Mouse (Mus musculus) forebrain, embryonic 13.5 days (tissue): Measurements from ENCODE around the gene Preb. TPM values are rescaled to one million over a fixed set of nuclear protein-coding genes. Genes with fewer than 3 reads are reported as not detected.

Source experiments
- ATAC-seq: fragments of 200-750 bp; cut with Nextera tagmentation; 2 replicates; pipeline ENCODE4 v1.8.0; 2017
- H3K27ac ChIP-seq: fragments of 300-500 bp; sonication (generic); 2 replicates; pipeline ENCODE4 v1.5.1; 2015; ENCODE audit warnings: inconsistent platforms, mild to moderate bottlenecking, moderate library complexity
- H3K27me3 ChIP-seq: fragments of 300-500 bp; sonication (generic); 2 replicates; pipeline ENCODE4 v1.6.1; 2015; ENCODE audit warnings: mild to moderate bottlenecking, inconsistent platforms
- H3K36me3 ChIP-seq: fragments of 300-500 bp; sonication (generic); 2 replicates; pipeline ENCODE4 v1.6.1; 2015; ENCODE audit warnings: mild to moderate bottlenecking, inconsistent platforms; ENCODE audit not compliant: poor library complexity, severe bottlenecking
- H3K4me1 ChIP-seq: fragments of 300-500 bp; sonication (generic); 2 replicates; pipeline ENCODE4 v1.6.1; 2015; ENCODE audit warnings: inconsistent platforms
- H3K4me2 ChIP-seq: fragments of 300-500 bp; sonication (generic); 2 replicates; pipeline ENCODE4 v1.6.1; 2015; ENCODE audit warnings: inconsistent platforms, mild to moderate bottlenecking, moderate library complexity
- H3K4me3 ChIP-seq: fragments of 300-500 bp; sonication (generic); 2 replicates; pipeline ENCODE4 v1.5.1; 2015; ENCODE audit warnings: mild to moderate bottlenecking, inconsistent platforms
- H3K9ac ChIP-seq: fragments of 300-500 bp; sonication (generic); 2 replicates; pipeline ENCODE4 v1.6.1; 2015; ENCODE audit warnings: mild to moderate bottlenecking, inconsistent platforms
- H3K9me3 ChIP-seq: fragments of 300-500 bp; sonication (generic); replicated peaks from 2 replicates; pipeline ENCODE4 v1.6.1; 2016; ENCODE audit warnings: inconsistent platforms
- WGBS: fragments of 180-500 bp; shearing (Covaris S2); methylation state at CpG from one replicate; pipeline ENCODE4 v1.1.7; 2015; 5-methylcytosine and 5-hydroxymethylcytosine counted together
- polyA plus RNA-seq: library from polyadenylated mRNA; unstranded; fragments of >200 nt; fragmentation: Nextera tagmentation; extraction: Ambion mirVana; gene quantifications from 2 replicates; pipeline ENCODE4 v1.2.1, GENCODE M21; 2015

The Preb gene
- polyA plus RNA-seq: 126 and 132 TPM in 2 replicates

- Histone ChIP-seq H3K36me3 (peaks cover 29% of the 10 kb centered on the region), H3K4me3 (peak within 1 kb of the TSS; percentile 82), H3K27me3 (0 out of 2 replicates have a peak, but pooled peaks cover 6% of the 10 kb centered on the region), H3K4me2 (peak within 1 kb of the TSS; percentile 79), H3K27ac (peak within 1 kb of the TSS; percentile 72), H3K9ac (peak within 1 kb of the TSS; percentile 91), H3K4me1 (peaks cover 23% of the 10 kb centered on the region), H3K9me3 (no peaks in the 10 kb centered on the region)
- peak; percentile 97 for ATAC-seq
- under 1% methylated on average over 56 of the region's 56 CpGs for WGBS
Observed at GRCm38 (mm10) chr5:30959966-30960501, at the start of gene Preb. Gene Preb (minus strand): TSS chr5:30960361.

GRCm38 (mm10) chr5:31004184-31004583 is 44.0 kb upstream of the Preb start:
- ATAC-seq: peak; percentile 70
- Histone ChIP-seq H3K4me3 (no peak overlapping the region), H3K4me2 (no peak overlapping the region), H3K4me1 (no peaks in the 10 kb centered on the region), H3K36me3 (no peaks in the 10 kb centered on the region), H3K9ac (no peak overlapping the region), H3K27ac (no peak overlapping the region), H3K27me3 (no peaks in the 10 kb centered on the region), H3K9me3 (no peaks in the 10 kb centered on the region)
- 3% methylated on average over 5 of the region's 5 CpGs for WGBS

- WGBS: 82% methylated on average over 4 of the region's 4 CpGs
- no peak for ATAC-seq
- H3K9me3 ChIP-seq: no peaks in the 10 kb centered on the region
- H3K36me3 ChIP-seq: no peaks in the 10 kb centered on the region
- H3K9ac ChIP-seq: no peak overlapping the region
- no peak overlapping the region for H3K4me2 ChIP-seq
- H3K27me3 ChIP-seq: no peaks in the 10 kb centered on the region
- H3K4me1 ChIP-seq: no peaks in the 10 kb centered on the region
- H3K4me3 ChIP-seq: no peak overlapping the region
- H3K27ac ChIP-seq: no peak overlapping the region
Observed at GRCm38 (mm10) chr5:31001560-31001959, 41.4 kb upstream of the Preb start.

- Histone ChIP-seq H3K27ac (no peak overlapping the region), H3K9me3 (no peaks in the 10 kb centered on the region), H3K27me3 (no peaks in the 10 kb centered on the region), H3K9ac (no peak overlapping the region), H3K4me1 (no peaks in the 10 kb centered on the region), H3K4me3 (no peak overlapping the region), H3K36me3 (no peaks in the 10 kb centered on the region), H3K4me2 (no peak overlapping the region)
- no peak for ATAC-seq
- WGBS: 86% methylated on average over 2 of the region's 2 CpGs
Observed at GRCm38 (mm10) chr5:31000993-31001392, 40.8 kb upstream of the Preb start.

- Histone ChIP-seq H3K27me3 (no peaks in the 10 kb centered on the region), H3K4me2 (no peak overlapping the region), H3K4me1 (no peaks in the 10 kb centered on the region), H3K9me3 (no peaks in the 10 kb centered on the region), H3K27ac (no peak overlapping the region), H3K36me3 (no peaks in the 10 kb centered on the region), H3K4me3 (no peak overlapping the region), H3K9ac (no peak overlapping the region)
- ATAC-seq: no peak
- WGBS: 79% methylated on average over 7 of the region's 7 CpGs
Observed at GRCm38 (mm10) chr5:31000122-31000521, 40.0 kb upstream of the Preb start.

- 65% methylated on average over 5 of the region's 5 CpGs for WGBS
- Histone ChIP-seq H3K27ac (no peak overlapping the region), H3K4me3 (no peak overlapping the region), H3K4me2 (no peak overlapping the region), H3K27me3 (no peaks in the 10 kb centered on the region), H3K4me1 (no peaks in the 10 kb centered on the region), H3K9ac (no peak overlapping the region), H3K9me3 (no peaks in the 10 kb centered on the region), H3K36me3 (no peaks in the 10 kb centered on the region)
- ATAC-seq: no peak
Observed at GRCm38 (mm10) chr5:30999324-30999723, 39.2 kb upstream of the Preb start.

GRCm38 (mm10) chr5:30998306-30998705 is 38.1 kb upstream of the Preb start:
- WGBS: 24% methylated on average over 5 of the region's 5 CpGs
- Histone ChIP-seq H3K27ac (no peak overlapping the region), H3K27me3 (no peaks in the 10 kb centered on the region), H3K9ac (no peak overlapping the region), H3K36me3 (no peaks in the 10 kb centered on the region), H3K4me3 (no peak overlapping the region), H3K4me2 (no peak overlapping the region), H3K9me3 (no peaks in the 10 kb centered on the region), H3K4me1 (no peaks in the 10 kb centered on the region)
- no peak for ATAC-seq

GRCm38 (mm10) chr5:30994910-30995635 is 34.9 kb upstream of the Preb start:
- no peak for ATAC-seq
- Histone ChIP-seq H3K27ac (no peak overlapping the region), H3K9me3 (no peaks in the 10 kb centered on the region), H3K4me2 (no peak overlapping the region), H3K4me1 (no peaks in the 10 kb centered on the region), H3K9ac (no peak overlapping the region), H3K27me3 (no peaks in the 10 kb centered on the region), H3K4me3 (no peak overlapping the region), H3K36me3 (no peaks in the 10 kb centered on the region)
- WGBS: 79% methylated on average over 11 of the region's 11 CpGs

GRCm38 (mm10) chr5:30994074-30994473 is 33.9 kb upstream of the Preb start:
- no peak overlapping the region for H3K4me3 ChIP-seq
- H3K27ac ChIP-seq: no peak overlapping the region
- H3K27me3 ChIP-seq: no peaks in the 10 kb centered on the region
- no peak overlapping the region for H3K9ac ChIP-seq
- no peaks in the 10 kb centered on the region for H3K36me3 ChIP-seq
- WGBS: 63% methylated on average over 3 of the region's 3 CpGs
- no peaks in the 10 kb centered on the region for H3K9me3 ChIP-seq
- ATAC-seq: no peak
- H3K4me1 ChIP-seq: no peaks in the 10 kb centered on the region
- H3K4me2 ChIP-seq: no peak overlapping the region

GRCm38 (mm10) chr5:30992980-30993676 is 33.0 kb upstream of the Preb start:
- no peak overlapping the region for H3K4me2 ChIP-seq
- no peaks in the 10 kb centered on the region for H3K36me3 ChIP-seq
- WGBS: 83% methylated on average over 5 of the region's 5 CpGs
- H3K4me1 ChIP-seq: no peaks in the 10 kb centered on the region
- no peak for ATAC-seq
- H3K27me3 ChIP-seq: no peaks in the 10 kb centered on the region
- H3K4me3 ChIP-seq: no peak overlapping the region
- H3K27ac ChIP-seq: no peak overlapping the region
- H3K9me3 ChIP-seq: no peaks in the 10 kb centered on the region
- no peak overlapping the region for H3K9ac ChIP-seq

GRCm38 (mm10) chr5:30982357-30982756 is 22.2 kb upstream of the Preb start:
- H3K4me2 ChIP-seq: no peak overlapping the region
- 15% methylated on average over 2 of the region's 2 CpGs for WGBS
- no peaks in the 10 kb centered on the region for H3K9me3 ChIP-seq
- ATAC-seq: no peak
- H3K36me3 ChIP-seq: no peaks in the 10 kb centered on the region
- no peaks in the 10 kb centered on the region for H3K27me3 ChIP-seq
- H3K4me3 ChIP-seq: no peak overlapping the region
- no peak overlapping the region for H3K9ac ChIP-seq
- H3K4me1 ChIP-seq: no peaks in the 10 kb centered on the region
- no peak overlapping the region for H3K27ac ChIP-seq

- 80% methylated on average over 9 of the region's 9 CpGs for WGBS
- ATAC-seq: no peak
Observed at GRCm38 (mm10) chr5:30974870-30975656, 14.9 kb upstream of the Preb start.

More at GRCm38 (mm10) chr5:30974870-30975656, 14.9 kb upstream of the Preb start:
- H3K4me3 ChIP-seq: no peak overlapping the region
- H3K36me3 ChIP-seq: no peaks in the 10 kb centered on the region
- no peaks in the 10 kb centered on the region for H3K9me3 ChIP-seq
- no peak overlapping the region for H3K4me2 ChIP-seq
- no peak overlapping the region for H3K9ac ChIP-seq
- H3K4me1 ChIP-seq: no peaks in the 10 kb centered on the region
- no peaks in the 10 kb centered on the region for H3K27me3 ChIP-seq
- no peak overlapping the region for H3K27ac ChIP-seq
